Mouse (Mus musculus) lung, adult 2 months (tissue): Measurements from ENCODE around the gene Smc6.

Experiments used
- CTCF ChIP-seq: fragments of 200-500 bp; IDR thresholded peaks from 2 replicates; pipeline ENCODE4 v1.5.1; 2011; ENCODE audit warnings: mild to moderate bottlenecking, low read length, control low read depth; ENCODE audit not compliant: insufficient read depth
- POLR2A ChIP-seq: fragments of 200-500 bp; IDR thresholded peaks from 2 replicates; pipeline ENCODE4 v1.6.1; 2011; ENCODE audit warnings: low read depth, mild to moderate bottlenecking, control low read depth, low read length, borderline replicate concordance; ENCODE audit errors: extremely low read depth

GRCm38 (mm10) chr12:11266282-11266985, 748 bp downstream of the Smc6 start:
- TF ChIP-seq CTCF (no peak), POLR2A (no peak)
